Mouse (Mus musculus) erythroblast, embryonic 14.5 days (primary cell): ENCODE results near the gene Patl1. TPM values are rescaled to one million over a fixed set of nuclear protein-coding genes. Genes with fewer than 3 reads are reported as not detected.

ENCODE experiments used
- H3K27me3 ChIP-seq: 2 replicates; pipeline ENCODE4 v1.6.1; 2012; ENCODE audit warnings: inconsistent platforms; ENCODE audit not compliant: control insufficient read depth
- H3K36me3 ChIP-seq: 2 replicates; pipeline ENCODE4 v1.6.1; 2012; ENCODE audit warnings: mild to moderate bottlenecking, inconsistent platforms; ENCODE audit not compliant: control insufficient read depth
- H3K4me1 ChIP-seq: 2 replicates; pipeline ENCODE4 v1.6.1; 2012; ENCODE audit warnings: inconsistent platforms; ENCODE audit not compliant: control insufficient read depth
- H3K4me3 ChIP-seq: replicated peaks from 2 replicates; pipeline ENCODE3; 2012; ENCODE audit warnings: moderate library complexity, mild to moderate bottlenecking, inconsistent platforms
- H3K9me3 ChIP-seq: 2 replicates; pipeline ENCODE4 v1.6.1; 2012; ENCODE audit warnings: low read length, inconsistent platforms, mixed read lengths; ENCODE audit not compliant: control insufficient read depth
- GATA1 ChIP-seq: IDR thresholded peaks from 2 replicates; pipeline ENCODE4 v1.6.1; 2012; ENCODE audit warnings: low read length, inconsistent platforms, mixed read lengths
- TAL1 ChIP-seq: IDR thresholded peaks from 3 replicates; pipeline ENCODE4 v1.6.1; 2012; ENCODE audit warnings: low read length, inconsistent platforms, mixed read lengths
- polyA plus RNA-seq: library from polyadenylated mRNA; stranded (reverse); fragments of >175 nt; gene quantifications from 2 replicates; pipeline ENCODE4 v1.2.3, GENCODE M21; 2012

The Patl1 gene
- polyA plus RNA-seq, 1 experiment = 0.16 TPM

DNA sequence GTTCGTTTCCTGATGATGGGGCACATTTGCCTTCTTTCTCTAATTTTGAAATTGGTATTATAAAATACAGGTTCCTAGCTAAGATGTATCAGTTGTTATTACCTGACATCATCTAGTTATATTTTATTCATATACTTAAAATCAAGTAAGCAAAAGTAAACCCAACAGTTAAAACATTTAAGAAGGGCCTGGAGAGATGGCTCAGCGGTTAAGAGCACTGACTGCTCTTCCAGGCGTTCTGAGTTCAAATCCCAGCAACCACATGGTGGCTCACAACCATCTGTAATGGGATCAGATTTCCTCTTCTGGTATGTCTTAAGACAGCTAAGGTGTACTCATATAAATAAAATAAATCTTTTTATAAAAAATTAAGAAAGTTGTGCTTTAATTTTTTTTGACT is 75.6 kb downstream of the Patl1 start:
- no peak overlapping the region for H3K4me3 ChIP-seq
- no peaks in the 10 kb centered on the region; the same call in none of the 2 replicates for H3K4me1 ChIP-seq
- no peaks in the 10 kb centered on the region for H3K9me3 ChIP-seq
- peaks cover 97% of the 10 kb centered on the region for H3K36me3 ChIP-seq
- no peak for TF ChIP-seq TAL1
- TF ChIP-seq GATA1 = no peak
- H3K27me3 ChIP-seq = no peaks in the 10 kb centered on the region

GRCm38 (mm10) chr19:11989334-11989733 is 77.1 kb downstream of the Patl1 start:
- TF ChIP-seq TAL1 (no peak), GATA1 (no peak)
- Histone ChIP-seq H3K36me3 (peaks cover 95% of the 10 kb centered on the region), H3K9me3 (no peaks in the 10 kb centered on the region), H3K27me3 (no peaks in the 10 kb centered on the region), H3K4me3 (no peak overlapping the region), H3K4me1 (no peaks in the 10 kb centered on the region; the same call in none of the 2 replicates)

DNA sequence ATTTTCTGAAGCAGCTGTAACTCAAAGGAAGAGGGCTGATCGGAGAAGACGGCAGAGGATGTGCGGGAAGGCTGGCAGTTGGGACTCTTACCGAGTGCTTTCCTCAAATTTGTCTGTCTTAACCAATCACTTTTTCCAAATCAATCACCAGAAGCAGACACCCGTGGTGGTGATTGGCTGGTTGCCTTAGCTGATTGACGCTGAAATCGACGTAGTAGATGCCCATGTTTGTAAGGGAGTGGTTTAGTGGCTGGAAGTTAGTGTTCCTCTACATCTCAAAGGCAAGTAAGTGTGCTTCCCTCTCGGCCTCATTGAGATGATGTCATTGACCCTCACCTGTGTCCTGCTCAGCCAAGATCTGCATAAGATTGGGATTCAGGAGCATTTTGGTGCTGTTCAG is 79.8 kb downstream of the Patl1 start:
- Histone ChIP-seq H3K4me3 (no peak overlapping the region), H3K27me3 (no peaks in the 10 kb centered on the region), H3K36me3 (peaks cover 84% of the 10 kb centered on the region), H3K9me3 (no peaks in the 10 kb centered on the region), H3K4me1 (no peaks in the 10 kb centered on the region; the same call in none of the 2 replicates)
- TF ChIP-seq GATA1 = no peak
- no peak for TF ChIP-seq TAL1

GRCm38 (mm10) chr19:11992441-11993029 is 80.3 kb downstream of the Patl1 start:
- Histone ChIP-seq H3K4me1 (no peaks in the 10 kb centered on the region; the same call in none of the 2 replicates), H3K27me3 (no peaks in the 10 kb centered on the region), H3K36me3 (peaks cover 79% of the 10 kb centered on the region), H3K9me3 (no peaks in the 10 kb centered on the region), H3K4me3 (no peak overlapping the region)
- no peak for TF ChIP-seq TAL1
- TF ChIP-seq GATA1 = no peak

Other genes starting within 250 kb of the Patl1 start
- gene Oosp1, start 221.2 kb upstream of the Patl1 start, polyA plus RNA-seq = not detected in 2 replicates
- gene Oosp3, start 215.3 kb upstream of the Patl1 start, polyA plus RNA-seq = not detected in 2 replicates
- gene Gif, start 164.8 kb upstream of the Patl1 start, polyA plus RNA-seq = not detected in 2 replicates
- gene Mrpl16, start 142.0 kb upstream of the Patl1 start, polyA plus RNA-seq = 1.3 and 1.5 TPM in 2 replicates
- gene Stx3, start 93.0 kb upstream of the Patl1 start, polyA plus RNA-seq = not detected in 2 replicates
- gene Olfr1417, start 73.2 kb upstream of the Patl1 start, polyA plus RNA-seq = not detected in 2 replicates
- not detected in 2 replicates for gene Olfr1418, start 51.3 kb upstream of the Patl1 start, polyA plus RNA-seq
- not detected in 2 replicates for gene Olfr1419, start 37.3 kb upstream of the Patl1 start, polyA plus RNA-seq
- not detected in 2 replicates for gene Olfr1420, start 25.8 kb upstream of the Patl1 start, polyA plus RNA-seq
- gene Osbp, start 53.5 kb downstream of the Patl1 start, polyA plus RNA-seq = 0.53 and 0.59 TPM in 2 replicates
- gene Olfr1423, start 128.9 kb downstream of the Patl1 start, polyA plus RNA-seq = not detected in 2 replicates
- gene Olfr1424, start 150.3 kb downstream of the Patl1 start, polyA plus RNA-seq = not detected in 2 replicates
- gene Olfr1425, start 165.3 kb downstream of the Patl1 start, polyA plus RNA-seq = not detected in 2 replicates
- not detected in 2 replicates for gene Olfr1426, start 179.6 kb downstream of the Patl1 start, polyA plus RNA-seq
- gene Olfr1427, start 190.9 kb downstream of the Patl1 start, polyA plus RNA-seq = not detected in 2 replicates
- not detected in 2 replicates for gene Olfr1428, start 203.5 kb downstream of the Patl1 start, polyA plus RNA-seq
- not detected in 2 replicates for gene Olfr76, start 210.8 kb downstream of the Patl1 start, polyA plus RNA-seq